Mouse (Mus musculus) small intestine, adult 2 months (tissue): Measurements from ENCODE around the gene C3.

Experiments used
- CTCF ChIP-seq: fragments of 200-500 bp; IDR thresholded peaks from 2 replicates; pipeline ENCODE4 v1.5.1; 2012; ENCODE audit warnings: low read depth, mild to moderate bottlenecking, control low read depth, inconsistent platforms, low read length, moderate library complexity, mixed read lengths; ENCODE audit not compliant: insufficient replicate concordance, insufficient read length; ENCODE audit errors: extremely low read depth
- POLR2A ChIP-seq: fragments of 200-500 bp; IDR thresholded peaks from 2 replicates; pipeline ENCODE4 v1.6.1; 2012; ENCODE audit warnings: low read depth, mild to moderate bottlenecking, control low read depth, inconsistent platforms, low read length, moderate library complexity

DNA sequence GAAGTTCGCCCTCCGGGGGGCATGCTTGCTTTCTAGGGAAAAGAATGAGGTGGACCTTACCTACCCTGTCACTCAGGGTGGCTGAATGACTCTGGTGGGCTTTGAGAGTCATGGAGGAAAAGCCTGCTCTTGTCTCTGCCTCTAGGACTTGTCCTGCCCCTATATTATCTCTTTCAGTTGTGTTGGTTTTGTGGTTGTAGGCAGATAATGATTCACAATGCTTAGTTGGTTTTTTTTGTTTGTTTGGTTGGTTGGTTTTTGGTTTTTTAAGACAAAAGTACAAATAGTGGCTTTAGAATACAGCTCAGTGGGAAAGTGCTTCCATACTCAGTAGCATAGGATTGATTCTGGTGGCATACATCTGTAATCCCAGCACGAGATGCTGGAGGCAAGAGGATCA is 937 bp upstream of the C3 start:
- TF ChIP-seq CTCF, result no peak
- TF ChIP-seq POLR2A, result no peak
